Mouse (Mus musculus): Measurements from ENCODE around the gene Slc20a1. TPM values are rescaled to one million over a fixed set of nuclear protein-coding genes. Genes with fewer than 3 reads are reported as not detected.

Gene Slc20a1
- polyA plus RNA-seq (2012; rRNA removed): 80.2 and 87.0 TPM in 2 replicates

GRCm38 (mm10) chr2:129198436-129199327 lies at the start of gene Slc20a1:
TSS of gene Slc20a1 (plus strand) at chr2:129198764.

Other genes with a start within 250 kb of the Slc20a1 start
- 2.7 and 3.4 TPM in 2 replicates for gene Zc3h6, start 231.4 kb upstream of the Slc20a1 start, polyA plus RNA-seq (2012; rRNA removed)
- gene Gm10762, start 231.0 kb upstream of the Slc20a1 start, polyA plus RNA-seq (2012; rRNA removed): 13.8 and 14.7 TPM in 2 replicates
- 0.43 and 0.57 TPM in 2 replicates for gene Vinac1, start 150.6 kb upstream of the Slc20a1 start, polyA plus RNA-seq (2012; rRNA removed)
- 38.2 and 40.5 TPM in 2 replicates for gene Ttl, start 132.8 kb upstream of the Slc20a1 start, polyA plus RNA-seq (2012; rRNA removed)
- gene Polr1b, start 97.8 kb upstream of the Slc20a1 start, polyA plus RNA-seq (2012; rRNA removed): 29.6 and 33.1 TPM in 2 replicates
- gene Chchd5, start 69.1 kb upstream of the Slc20a1 start, polyA plus RNA-seq (2012; rRNA removed): 18.9 and 19.0 TPM in 2 replicates
- gene Ckap2l, start 98.4 kb downstream of the Slc20a1 start, polyA plus RNA-seq (2012; rRNA removed): 2.6 and 2.9 TPM in 2 replicates
- 0.09 and 0.18 TPM in 2 replicates for gene Il1a, start 111.2 kb downstream of the Slc20a1 start, polyA plus RNA-seq (2012; rRNA removed)
- 0.20 TPM in 1 of 2 replicates, not detected in the other for gene Il1b, start 172.4 kb downstream of the Slc20a1 start, polyA plus RNA-seq (2012; rRNA removed)